Mouse (Mus musculus) CH12.LX (cell line): Measurements from ENCODE around the gene Mrln. TPM values are rescaled to one million over a fixed set of nuclear protein-coding genes. Genes with fewer than 3 reads are reported as not detected.

Experiments
- DNase-seq: peaks from one replicate; pipeline ENCODE4 v3.0.0-alpha.2; 2013; ENCODE audit errors: extremely low read depth
- H3K27ac ChIP-seq: 2 replicates; pipeline ENCODE4 v1.5.1; 2012; ENCODE audit warnings: low read depth, mild to moderate bottlenecking, control low read depth, moderate library complexity; ENCODE audit not compliant: insufficient read depth
- H3K27me3 ChIP-seq: replicated peaks from 2 replicates; pipeline ENCODE3; 2012; ENCODE audit warnings: inconsistent platforms
- H3K36me3 ChIP-seq, 2 experiments: replicated peaks in 1 of 2; 2 replicates each; pipeline versions ENCODE3 to v1.6.1; 2012; ENCODE audit warnings: inconsistent platforms in 1 of 2, low read length in 1 of 2, mild to moderate bottlenecking in 1 of 2, mixed read lengths in 1 of 2, moderate library complexity in 1 of 2; ENCODE audit not compliant: control insufficient read depth in 1 of 2, insufficient read depth in 1 of 2
- H3K4me1 ChIP-seq, 2 experiments: 2 replicates each; pipeline ENCODE4 v1.6.1; 2012; ENCODE audit warnings: inconsistent platforms in 1 of 2, moderate library complexity in 1 of 2; ENCODE audit not compliant: insufficient read depth in 2 of 2, control insufficient read depth in 1 of 2
- H3K4me2 ChIP-seq: 2 replicates; pipeline ENCODE4 v1.6.1; 2012; ENCODE audit warnings: low read depth, mild to moderate bottlenecking, control low read depth; ENCODE audit not compliant: poor library complexity, insufficient read depth, severe bottlenecking
- H3K4me3 ChIP-seq, 3 experiments: fragments of 150-350 bp in 1 of 3; sonication (generic) in 1 of 3; replicated peaks in 1 of 3; 2 replicates each; pipeline versions ENCODE3 to v1.5.1; 2011 to 2012; ENCODE audit warnings: low read depth in 2 of 3, low read length in 2 of 3, mild to moderate bottlenecking in 2 of 3, moderate library complexity in 2 of 3, control low read depth in 1 of 3, improper control_type of control experiment in 1 of 3, inconsistent platforms in 1 of 3, mixed read lengths in 1 of 3; ENCODE audit not compliant: poor library complexity in 1 of 3
- H3K79me2 ChIP-seq: replicated peaks from 2 replicates; pipeline ENCODE4 v1.6.1; 2012; ENCODE audit warnings: mild to moderate bottlenecking, moderate library complexity; ENCODE audit not compliant: control insufficient read depth, poor library complexity, insufficient read depth, severe bottlenecking; ENCODE audit errors: extremely low read depth
- H3K9ac ChIP-seq: 2 replicates; pipeline ENCODE4 v1.6.1; 2012; ENCODE audit warnings: low read depth, mild to moderate bottlenecking, control low read depth, moderate library complexity; ENCODE audit not compliant: insufficient read depth
- H3K9me3 ChIP-seq: replicated peaks from 2 replicates; pipeline ENCODE3; 2012; ENCODE audit warnings: low read length, inconsistent platforms, mixed read lengths
- CTCF ChIP-seq, 2 experiments: IDR thresholded peaks in 1 of 2; conservative IDR thresholded peaks in 1 of 2; 2 replicates each; pipeline ENCODE4 v1.5.1; 2011 to 2012; ENCODE audit warnings: low read depth in 2 of 2, low read length in 2 of 2, improper control_type of control experiment in 1 of 2, inconsistent platforms in 1 of 2, mild to moderate bottlenecking in 1 of 2, moderate library complexity in 1 of 2
- IRF4 ChIP-seq: IDR thresholded peaks from 2 replicates; pipeline ENCODE4 v1.6.1; 2014; ENCODE audit warnings: low read depth, mild to moderate bottlenecking, inconsistent platforms, low read length, improper control_type of control experiment
- JUN ChIP-seq: IDR thresholded peaks from 2 replicates; pipeline ENCODE4 v1.6.1; 2011; ENCODE audit warnings: low read depth, mild to moderate bottlenecking, low read length, improper control_type of control experiment, moderate library complexity; ENCODE audit not compliant: insufficient read depth
- NRF1 ChIP-seq: IDR thresholded peaks from 2 replicates; pipeline ENCODE4 v1.6.1; 2014; ENCODE audit warnings: low read depth, mild to moderate bottlenecking, inconsistent platforms, low read length, improper control_type of control experiment, moderate library complexity
- PAX5 ChIP-seq: IDR thresholded peaks from 2 replicates; pipeline ENCODE4 v1.6.1; 2012; ENCODE audit warnings: low read length, inconsistent platforms, mixed read lengths
- POLR2AphosphoS2 ChIP-seq: IDR thresholded peaks from 2 replicates; pipeline ENCODE4 v1.6.1; 2011; ENCODE audit warnings: low read depth, low read length, improper control_type of control experiment
- RAD21 ChIP-seq: IDR thresholded peaks from 2 replicates; pipeline ENCODE4 v1.6.1; 2011; ENCODE audit warnings: low read depth, mild to moderate bottlenecking, low read length, improper control_type of control experiment, moderate library complexity
- TCF12 ChIP-seq: IDR thresholded peaks from 2 replicates; pipeline ENCODE4 v1.6.1; 2014; ENCODE audit warnings: low read depth, mild to moderate bottlenecking, inconsistent platforms, low read length, improper control_type of control experiment
- ZC3H11A ChIP-seq: IDR thresholded peaks from 2 replicates; pipeline ENCODE4 v1.6.1; 2012; ENCODE audit warnings: low read depth, mild to moderate bottlenecking, inconsistent platforms, low read length, improper control_type of control experiment
- dilution Hi-C: fragments of 300-500 bp; cut with MboI; formaldehyde crosslinking; loops from 2 replicates; pipeline ENCODE4 v1.14.3; 2020; ENCODE audit warnings: low sequenced_read_pairs; ENCODE audit not compliant: extremely low pct_unique_long_range_greater_than_20kb, extremely low pct_ligation_motif_present
- in situ Hi-C: fragments of 300-500 bp; cut with MboI; formaldehyde crosslinking; loops from 3 replicates; pipeline ENCODE4 v1.14.3; 2019; ENCODE audit warnings: low sequenced_read_pairs, low pct_ligation_motif_present, low pct_unique_long_range_greater_than_20kb, mixed read lengths
- polyA plus RNA-seq: library from polyadenylated mRNA; unstranded; fragments of >175 nt; gene quantifications from 2 replicates; pipeline ENCODE4 v1.2.1, GENCODE M21; 2012; ENCODE audit warnings: low read depth; ENCODE audit not compliant: insufficient read length
- total RNA-seq, 2 experiments: library from RNA; depleted of rRNA; stranded (reverse); fragments of 300-350 nt in 1 of 2; fragments of >200 nt in 1 of 2; gene quantifications; 2 replicates each; pipeline ENCODE4 v1.2.3; 2012 to 2014

The Mrln gene
- total and polyA plus RNA-seq, 3 experiments = not detected

DNA sequence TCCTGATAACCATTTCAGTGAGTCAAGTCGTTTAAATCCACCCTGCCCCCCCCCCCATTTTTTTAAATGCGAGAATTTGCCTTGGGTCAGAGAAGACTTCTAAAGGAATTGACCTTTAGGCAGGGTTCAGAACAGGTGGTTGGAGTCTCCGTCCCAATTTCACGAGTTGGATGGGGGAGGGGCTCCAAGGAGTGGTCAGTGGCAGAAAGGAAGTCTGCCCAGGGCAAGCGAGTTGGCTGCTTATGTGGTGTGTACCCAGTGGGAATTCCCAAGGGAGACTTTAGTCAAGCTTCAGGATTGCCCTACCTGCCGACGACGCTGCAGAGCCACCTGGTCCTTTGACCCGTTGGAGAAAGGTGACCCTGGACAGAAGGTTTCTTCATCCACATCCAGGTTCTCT is 10.2 kb upstream of the Mrln start:
- Histone ChIP-seq H3K4me3 (no peak overlapping the region), H3K4me1 (peaks cover 2 to 13% of the 10 kb centered on the region in 2 experiments; a peak in 2 of 4 replicates), H3K79me2 (no peaks in the 10 kb centered on the region), H3K27me3 (no peaks in the 10 kb centered on the region), H3K4me2 (no peak overlapping the region), H3K27ac (no peak overlapping the region), H3K9ac (no peak overlapping the region), H3K36me3 (peaks cover 23 to 50% of the 10 kb centered on the region in 2 experiments), H3K9me3 (no peaks in the 10 kb centered on the region)
- no peak for TF ChIP-seq PAX5
- no peak for DNase-seq
- in situ Hi-C loops = loop anchor here (10.0 kb wide), 1 partner anchor 101 kb away; no protein-coding TSS in a partner anchor
- dilution Hi-C loops = no loop called here

DNA sequence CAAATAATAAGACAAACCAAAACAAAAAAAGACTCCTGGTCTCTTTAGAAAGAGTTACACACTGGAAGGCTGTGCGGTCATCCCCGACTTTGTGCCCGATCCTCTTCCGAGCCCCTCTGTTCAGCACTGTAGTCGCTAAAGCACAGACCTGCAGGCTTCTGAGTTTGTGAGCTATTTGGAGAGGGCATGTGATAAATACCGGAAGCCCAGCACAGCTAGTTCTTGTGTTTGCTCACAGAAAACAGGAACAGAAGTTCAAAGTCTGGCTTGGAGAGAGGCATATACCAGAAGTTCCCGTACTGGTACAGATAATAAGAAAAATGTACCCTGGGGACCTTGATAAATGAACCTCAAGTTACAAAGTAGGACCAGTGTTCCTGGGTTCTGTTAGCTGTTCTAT is 9.2 kb upstream of the Mrln start:
- H3K27ac ChIP-seq = no peak overlapping the region
- in situ Hi-C loops = loop anchor here (10.0 kb wide), 1 partner anchor 100 kb away; no protein-coding TSS in a partner anchor

DNA sequence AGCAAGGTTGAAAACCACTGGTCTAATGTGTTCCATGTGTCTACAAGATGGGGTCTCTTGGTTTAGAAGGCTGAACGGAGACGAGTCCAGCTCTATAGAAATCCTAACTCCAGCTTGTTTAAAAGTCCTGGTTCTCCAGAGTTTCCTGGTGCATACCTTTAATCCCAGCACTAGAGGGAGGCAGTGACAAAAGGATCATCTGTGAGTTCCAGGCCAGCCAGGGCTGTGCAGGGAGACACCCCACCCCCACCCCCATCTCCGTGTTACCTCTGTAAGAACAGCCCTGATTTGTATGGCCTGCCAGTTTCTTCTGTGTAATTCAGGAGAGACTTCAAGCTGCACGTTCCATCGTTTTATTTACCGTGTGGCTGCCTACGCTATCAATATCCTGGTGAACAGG is 8.7 kb upstream of the Mrln start:
- H3K4me3 ChIP-seq = no peak overlapping the region
- TF ChIP-seq CTCF (conservative IDR thresholded peaks at IDR 0.05 in 1 of 2, IDR thresholded peaks at IDR 0.05 in 1 of 2; ENCODE audit: low read depth in 2 of 2, low read length in 2 of 2) = peak in 1 of 2 experiments; percentile 19; a peak in 1 of 4 replicates
- TF ChIP-seq NRF1 = no peak
- peaks cover 15 to 34% of the 10 kb centered on the region in 2 experiments for H3K36me3 ChIP-seq
- no peaks in the 10 kb centered on the region for H3K79me2 ChIP-seq
- H3K4me1 ChIP-seq = peaks cover 2 to 19% of the 10 kb centered on the region in 2 experiments; a peak in 2 of 4 replicates
- H3K9ac ChIP-seq = no peak overlapping the region
- H3K4me2 ChIP-seq = no peak overlapping the region
- no peak overlapping the region for H3K27ac ChIP-seq
- no peaks in the 10 kb centered on the region for H3K9me3 ChIP-seq
- dilution Hi-C loops (no loop called here), in situ Hi-C loops (loop anchor here (10.0 kb wide), 1 partner anchor 99 kb away; no protein-coding TSS in a partner anchor)
- no peaks in the 10 kb centered on the region for H3K27me3 ChIP-seq
- DNase-seq = no peak

More for the DNA sequence above, 9.2 kb upstream of the Mrln start:
- Histone ChIP-seq H3K9ac (no peak overlapping the region), H3K9me3 (no peaks in the 10 kb centered on the region), H3K27me3 (no peaks in the 10 kb centered on the region), H3K79me2 (no peaks in the 10 kb centered on the region), H3K36me3 (peaks cover 15 to 40% of the 10 kb centered on the region in 2 experiments), H3K4me1 (peaks cover 2 to 14% of the 10 kb centered on the region in 2 experiments; a peak in 2 of 4 replicates), H3K4me3 (no peak overlapping the region), H3K4me2 (no peak overlapping the region)
- no peak for DNase-seq
- TF ChIP-seq JUN = no peak
- dilution Hi-C loops = no loop called here

DNA sequence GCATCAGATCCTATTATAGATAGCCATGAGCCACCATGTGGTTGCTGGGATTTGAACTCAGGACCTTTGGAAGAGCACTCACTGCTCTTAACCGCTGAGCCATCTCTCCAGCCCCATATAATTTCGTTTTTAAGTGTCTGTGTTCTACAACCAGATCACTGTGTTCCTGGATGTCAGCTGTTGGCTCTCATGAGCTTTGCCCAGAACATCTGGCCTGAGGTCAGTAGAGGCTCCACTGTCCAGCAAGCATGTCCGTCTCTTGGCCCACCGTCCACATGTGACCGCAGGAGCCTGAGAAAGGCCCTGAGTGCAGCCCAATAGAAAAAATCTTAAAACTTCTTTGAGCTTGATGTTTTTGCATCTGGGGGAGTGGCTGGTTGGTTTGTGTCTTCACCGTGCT is 7.8 kb upstream of the Mrln start:
- no peaks in the 10 kb centered on the region for H3K9me3 ChIP-seq
- TF ChIP-seq RAD21 (no peak), POLR2AphosphoS2 (no peak), TCF12 (no peak), IRF4 (no peak), ZC3H11A (no peak), NRF1 (no peak)
- H3K4me1 ChIP-seq = peaks cover 2 to 25% of the 10 kb centered on the region in 2 experiments; a peak in 2 of 4 replicates
- no peaks in the 10 kb centered on the region for H3K27me3 ChIP-seq
- H3K9ac ChIP-seq = no peak overlapping the region
- no peak overlapping the region for H3K4me3 ChIP-seq
- H3K36me3 ChIP-seq = peaks cover 9 to 26% of the 10 kb centered on the region in 2 experiments
- no peak for DNase-seq
- no peaks in the 10 kb centered on the region for H3K79me2 ChIP-seq
- dilution Hi-C loops (no loop called here), in situ Hi-C loops (loop anchor here (10.0 kb wide), 1 partner anchor 98 kb away; no protein-coding TSS in a partner anchor)
- H3K27ac ChIP-seq = no peak overlapping the region
- H3K4me2 ChIP-seq = peak overlapping the region; percentile 16; the same call in 1 of the 2 replicates
